Mouse (Mus musculus) cerebellum, adult 2 months (tissue): ENCODE results near the gene Gpr180. TPM values are rescaled to one million over a fixed set of nuclear protein-coding genes. Genes with fewer than 3 reads are reported as not detected.
"Not testable (repeated sequence)": the region's sequence is repeated elsewhere in the genome, so short reads cannot be mapped to it uniquely, and the experiment has no call there.

Experiments
- DNase-seq, 2 experiments: peaks; one replicate each; pipeline ENCODE4 v3.0.0; 2021
- H3K27ac ChIP-seq: fragments of 200-500 bp; 2 replicates; pipeline ENCODE4 v1.5.1; 2012; ENCODE audit warnings: low read length, control low read depth, inconsistent platforms; ENCODE audit not compliant: insufficient read depth
- H3K27me3 ChIP-seq: fragments of 200-500 bp; 2 replicates; pipeline ENCODE4 v1.6.1; 2012; ENCODE audit warnings: inconsistent platforms, mild to moderate bottlenecking, low read length, moderate library complexity; ENCODE audit not compliant: control insufficient read depth, insufficient read depth
- H3K4me1 ChIP-seq: fragments of 200-500 bp; 2 replicates; pipeline ENCODE4 v1.6.1; 2011; ENCODE audit warnings: low read length; ENCODE audit not compliant: control insufficient read depth, insufficient read depth
- H3K4me3 ChIP-seq: fragments of 200-500 bp; replicated peaks from 2 replicates; pipeline ENCODE3; 2011; ENCODE audit warnings: mild to moderate bottlenecking, low read depth, low read length, control low read depth; ENCODE audit not compliant: insufficient read depth
- CTCF ChIP-seq: fragments of 200-500 bp; IDR thresholded peaks from 2 replicates; pipeline ENCODE4 v1.5.1; 2011; ENCODE audit warnings: low read depth, mild to moderate bottlenecking, control low read depth, low read length, moderate library complexity, borderline replicate concordance; ENCODE audit not compliant: insufficient read depth
- POLR2A ChIP-seq: fragments of 200-500 bp; IDR thresholded peaks from 2 replicates; pipeline ENCODE4 v1.6.1; 2011; ENCODE audit warnings: low read length, control low read depth, borderline replicate concordance; ENCODE audit not compliant: insufficient read depth
- WGBS: fragments of 180-500 bp; shearing (Covaris S2); methylation state at CpG from one replicate; pipeline ENCODE4 v1.1.7; 2018; 5-methylcytosine and 5-hydroxymethylcytosine counted together
- polyA plus RNA-seq: library from polyadenylated mRNA; depleted of rRNA; stranded (reverse); fragments of >200 nt; gene quantifications from 2 replicates; pipeline ENCODE4 v1.2.3, GENCODE M21; 2012

Gpr180 gene
- polyA plus RNA-seq, 1 experiment: 37.6 TPM

GRCm38 (mm10) chr14:118142283-118142682 lies 5.3 kb downstream of the Gpr180 start:
- no peak overlapping the region for H3K27ac ChIP-seq
- WGBS: 88% methylated on average over 5 of the region's 5 CpGs
- H3K27me3 ChIP-seq: no peaks in the 10 kb centered on the region
- no peak for DNase-seq
- TF ChIP-seq POLR2A: no peak
- TF ChIP-seq CTCF: no peak
- no peaks in the 10 kb centered on the region for H3K4me1 ChIP-seq
- H3K4me3 ChIP-seq: no peak overlapping the region

GRCm38 (mm10) chr14:118148046-118148445 lies 11.1 kb downstream of the Gpr180 start:
- DNase-seq: no peak
- TF ChIP-seq CTCF (no peak), POLR2A (no peak)

DNA sequence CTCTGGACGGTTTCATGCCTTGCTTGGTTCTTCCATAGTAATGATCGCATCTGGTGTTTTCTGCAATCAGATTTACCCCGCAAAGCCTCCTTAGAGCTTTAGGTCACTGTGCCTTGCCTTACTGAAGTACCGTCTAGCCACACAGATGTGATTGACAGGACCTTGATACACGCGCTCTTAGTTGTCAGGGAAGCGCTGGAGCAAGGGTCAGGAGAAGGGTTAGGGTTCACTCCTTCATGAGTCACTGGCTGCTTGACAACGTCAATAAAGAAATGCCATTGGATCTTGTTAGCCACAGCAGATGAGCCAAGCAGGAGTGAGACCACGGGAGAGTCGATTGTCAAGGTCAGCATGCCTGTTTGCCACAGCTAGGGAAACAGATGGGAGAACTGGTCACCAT lies 11.6 kb downstream of the Gpr180 start:
- 68% methylated on average over 10 of the region's 10 CpGs for WGBS

More at GRCm38 (mm10) chr14:118148046-118148445, 11.1 kb downstream of the Gpr180 start:
- H3K4me1 ChIP-seq: peaks cover 5% of the 10 kb centered on the region; the same call in 1 of the 2 replicates
- H3K27me3 ChIP-seq: no peaks in the 10 kb centered on the region
- 91% methylated on average over 13 of the region's 13 CpGs for WGBS
- no peak overlapping the region for H3K27ac ChIP-seq
- no peak overlapping the region for H3K4me3 ChIP-seq

DNA sequence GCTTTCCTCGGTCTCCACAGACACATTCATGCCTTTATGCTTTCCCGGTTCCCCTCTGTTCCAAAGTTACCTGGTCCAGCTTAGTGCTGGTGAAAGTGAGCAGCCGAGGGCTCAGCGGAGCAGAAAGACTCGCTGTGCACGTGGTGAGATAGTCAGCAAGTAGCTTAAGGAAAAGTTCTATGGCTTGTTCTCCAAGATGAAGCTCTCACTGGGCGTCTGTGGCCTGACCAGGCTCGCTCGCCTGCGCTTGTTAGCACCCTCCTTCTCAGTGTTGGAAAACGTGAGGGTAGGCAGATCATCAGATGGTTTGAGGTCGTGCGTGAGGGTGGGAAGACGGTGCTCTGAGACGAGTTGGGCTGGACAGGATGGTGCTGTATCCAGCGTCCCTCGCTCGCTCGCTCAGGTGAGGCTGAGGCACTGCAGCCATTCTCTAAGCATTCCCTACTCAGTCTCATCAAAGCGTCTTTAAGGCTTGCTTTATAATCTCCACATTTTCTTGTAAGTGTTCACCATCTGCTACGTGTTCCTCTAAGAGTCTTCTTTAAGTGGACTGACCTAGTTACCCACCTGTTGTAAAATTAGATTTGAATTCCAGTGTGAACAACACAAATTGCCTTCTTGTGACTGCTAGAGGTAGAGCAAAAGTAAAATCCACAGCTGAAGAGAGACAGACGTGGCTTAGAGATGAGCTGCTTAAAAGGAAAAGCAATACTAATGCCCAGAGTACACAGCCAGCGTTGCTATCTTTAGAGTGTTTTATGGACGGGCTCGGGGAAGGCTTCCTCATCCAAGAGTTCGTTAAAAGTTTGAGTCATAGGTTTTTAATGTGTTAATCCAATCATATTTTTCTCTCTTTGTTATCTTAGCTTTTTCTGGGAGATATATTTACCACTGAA lies 13.9 kb downstream of the Gpr180 start:
- no peak for DNase-seq

More for the DNA sequence above, 11.6 kb downstream of the Gpr180 start:
- TF ChIP-seq POLR2A (no peak), CTCF (no peak)
- Histone ChIP-seq H3K4me1 (peaks cover 5% of the 10 kb centered on the region; the same call in 1 of the 2 replicates), H3K27ac (no peak overlapping the region), H3K4me3 (no peak overlapping the region), H3K27me3 (no peaks in the 10 kb centered on the region)
- no peak for DNase-seq

DNA sequence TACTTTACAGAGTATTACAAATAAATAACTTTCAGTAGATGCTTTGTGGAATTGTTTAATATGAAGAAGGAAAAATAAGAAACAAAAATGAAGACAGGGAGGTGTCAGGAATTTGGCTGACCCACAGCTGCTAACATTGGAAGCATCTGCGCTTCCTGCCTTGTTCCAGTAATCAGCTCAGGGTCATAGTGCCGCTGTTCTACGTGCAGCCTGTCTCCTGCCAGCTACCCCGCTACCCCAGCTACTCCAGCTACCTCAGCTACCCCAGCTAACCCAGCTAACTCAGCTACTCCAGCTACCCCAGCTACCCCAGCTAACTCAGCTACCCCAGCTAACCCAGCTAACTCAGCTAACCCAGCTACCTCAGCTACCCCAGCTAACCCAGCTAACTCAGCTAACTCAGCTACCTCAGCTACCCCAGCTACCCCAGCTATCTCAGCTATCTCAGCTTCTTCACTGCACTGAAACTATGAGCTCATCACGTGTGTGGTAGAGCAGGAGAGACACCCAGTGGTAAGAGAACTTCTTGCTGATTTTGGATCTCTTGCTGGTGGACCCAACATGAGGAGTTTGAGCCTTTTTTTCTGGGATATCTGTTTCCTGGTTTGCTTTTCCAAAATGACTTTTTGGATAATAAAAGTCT lies 14.8 kb downstream of the Gpr180 start:
- DNase-seq: no peak
- peaks cover 5% of the 10 kb centered on the region; the same call in 1 of the 2 replicates for H3K4me1 ChIP-seq

More for the DNA sequence above, 13.9 kb downstream of the Gpr180 start:
- Histone ChIP-seq H3K4me1 (peaks cover 5% of the 10 kb centered on the region; the same call in 1 of the 2 replicates), H3K27me3 (no peaks in the 10 kb centered on the region), H3K4me3 (no peak overlapping the region), H3K27ac (no peak overlapping the region)
- TF ChIP-seq CTCF (no peak), POLR2A (no peak)
- 85% methylated on average over 26 of the region's 26 CpGs for WGBS

GRCm38 (mm10) chr14:118152294-118152651 lies 15.3 kb downstream of the Gpr180 start:
- H3K27me3 ChIP-seq: no peaks in the 10 kb centered on the region
- TF ChIP-seq CTCF (no peak), POLR2A (no peak)
- no peak for DNase-seq
- WGBS: 92% methylated on average over 8 of the region's 8 CpGs
- no peak overlapping the region for H3K27ac ChIP-seq
- H3K4me3 ChIP-seq: no peak overlapping the region
- peaks cover 5% of the 10 kb centered on the region; the same call in 1 of the 2 replicates for H3K4me1 ChIP-seq

More for the DNA sequence above, 14.8 kb downstream of the Gpr180 start:
- Histone ChIP-seq H3K4me3 (no peak overlapping the region), H3K27me3 (no peaks in the 10 kb centered on the region), H3K27ac (no peak overlapping the region)
- no peak for TF ChIP-seq POLR2A
- TF ChIP-seq CTCF: peak; percentile 6; the same call in 1 of the 2 replicates
- WGBS: 67% methylated on average over 5 of the region's 5 CpGs

DNA sequence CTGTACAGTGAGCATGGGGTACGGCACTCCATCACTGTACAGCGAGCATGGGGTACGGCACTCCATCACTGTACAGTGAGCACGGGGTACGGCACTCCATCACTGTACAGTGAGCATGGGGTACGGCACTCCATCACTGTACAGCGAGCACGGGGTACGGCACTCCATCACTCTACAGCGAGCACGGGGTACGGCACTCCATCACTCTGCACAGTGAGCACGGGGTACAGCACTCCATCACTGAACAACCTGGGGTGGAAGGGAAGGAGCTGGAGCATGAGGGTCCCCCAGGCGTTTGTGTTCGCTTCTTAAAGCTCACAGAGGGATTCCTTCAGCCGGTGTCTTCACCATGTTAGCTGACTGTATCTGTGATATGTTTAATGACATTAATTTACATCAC lies 19.1 kb downstream of the Gpr180 start:
- not testable (repeated sequence) for H3K4me3 ChIP-seq, H3K27ac ChIP-seq, H3K27me3 ChIP-seq, DNase-seq, H3K4me1 ChIP-seq
- WGBS: 93% methylated on average over 16 of the region's 16 CpGs
